Mouse (Mus musculus): ENCODE data around the gene 0610040J01Rik. TPM values are rescaled to one million over a fixed set of nuclear protein-coding genes. Genes with fewer than 3 reads are reported as not detected.

0610040J01Rik gene
- 5.5 and 6.5 TPM in 2 replicates for polyA plus RNA-seq (2012; rRNA removed)

GRCm38 (mm10) chr5:63811819-63812508 lies at the start of gene 0610040J01Rik:
Gene 0610040J01Rik, plus strand, starts transcription at chr5:63812363.

Other genes with a start within 250 kb of the 0610040J01Rik start
- gene Nwd2, start 163.3 kb upstream of the 0610040J01Rik start, polyA plus RNA-seq (2012; rRNA removed): 0.01 TPM in 2 replicates
- gene Rell1, start 156.5 kb downstream of the 0610040J01Rik start, polyA plus RNA-seq (2012; rRNA removed): 4.2 and 4.7 TPM in 2 replicates